Mouse (Mus musculus): ENCODE data around the gene Cd248. TPM values are rescaled to one million over a fixed set of nuclear protein-coding genes. Genes with fewer than 3 reads are reported as not detected.

Gene Cd248
- 1 to 10 TPM; 5.3 to 6.6 (median 6.1) TPM for total RNA-seq (2022)

DNA sequence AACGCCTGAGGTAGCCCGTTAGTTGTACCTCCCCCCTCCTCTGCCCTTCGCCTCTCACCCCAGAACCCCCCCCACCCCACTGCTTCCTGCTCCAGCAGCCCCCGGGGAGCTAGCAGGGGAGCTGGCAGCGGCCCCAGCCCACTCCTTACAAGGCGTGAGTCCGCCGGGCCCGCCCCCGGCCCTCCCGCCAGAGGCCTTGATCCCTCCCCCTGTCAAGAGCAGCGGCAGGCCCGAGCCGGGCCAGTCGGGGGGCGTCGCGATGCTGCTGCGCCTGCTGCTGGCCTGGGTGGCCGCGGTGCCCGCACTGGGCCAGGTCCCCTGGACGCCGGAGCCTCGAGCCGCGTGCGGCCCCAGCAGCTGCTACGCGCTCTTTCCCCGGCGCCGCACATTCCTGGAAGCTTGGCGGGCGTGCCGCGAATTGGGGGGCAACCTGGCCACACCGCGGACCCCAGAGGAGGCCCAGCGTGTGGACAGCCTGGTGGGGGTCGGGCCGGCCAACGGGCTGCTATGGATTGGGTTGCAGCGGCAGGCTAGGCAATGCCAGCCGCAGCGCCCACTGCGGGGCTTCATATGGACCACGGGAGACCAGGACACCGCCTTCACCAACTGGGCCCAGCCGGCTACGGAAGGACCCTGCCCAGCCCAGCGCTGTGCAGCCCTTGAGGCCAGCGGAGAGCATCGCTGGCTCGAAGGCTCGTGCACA lies at the start of gene Cd248:
Gene Cd248 (plus strand): TSS at position 212 of the 703 bp plus-strand sequence.
- no peak for DNase-seq (ENCODE audit: low spot score in 2 of 2)

DNA sequence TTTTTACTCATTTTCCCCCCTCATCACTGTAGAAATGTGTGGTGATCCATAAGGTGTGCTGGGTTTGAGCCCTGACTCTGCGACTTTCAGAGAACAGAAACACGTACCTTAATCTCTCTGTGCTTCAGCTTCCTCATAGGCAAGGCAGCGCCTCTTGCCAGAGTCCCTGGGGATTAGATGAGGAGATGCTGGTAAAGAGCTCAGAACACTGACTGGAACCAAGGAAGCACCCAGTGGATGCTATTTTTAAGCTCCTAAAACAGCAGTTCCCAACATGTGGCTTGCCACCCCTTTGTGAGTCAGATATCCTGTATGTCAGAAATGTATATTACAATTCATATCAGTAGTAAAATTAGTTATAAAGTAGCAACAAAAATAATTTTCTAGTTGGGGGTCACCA lies 49.7 kb upstream of the Cd248 start:
- DNase-seq (ENCODE audit: low spot score in 2 of 2), result no peak

DNA sequence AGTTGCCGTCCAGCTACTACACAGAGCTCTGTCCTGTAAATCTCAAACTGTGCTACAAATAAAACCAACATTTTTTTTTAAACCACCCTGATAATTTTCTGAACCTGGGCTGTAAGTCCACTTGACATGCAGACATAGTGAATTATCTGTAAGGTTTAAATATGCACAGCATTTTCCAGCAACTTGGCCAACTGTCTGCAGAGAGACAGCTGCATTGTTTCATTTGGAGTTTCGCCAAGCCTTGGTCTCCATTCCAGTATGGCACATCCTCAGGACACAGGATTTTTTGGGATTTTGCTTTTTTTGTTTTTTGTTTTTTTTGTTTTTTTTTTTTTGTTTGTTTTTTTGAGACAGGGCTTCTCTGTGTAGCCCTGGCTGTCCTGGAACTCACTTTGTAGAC lies 46.5 kb upstream of the Cd248 start:
- no peak for DNase-seq (ENCODE audit: low spot score in 2 of 2)

DNA sequence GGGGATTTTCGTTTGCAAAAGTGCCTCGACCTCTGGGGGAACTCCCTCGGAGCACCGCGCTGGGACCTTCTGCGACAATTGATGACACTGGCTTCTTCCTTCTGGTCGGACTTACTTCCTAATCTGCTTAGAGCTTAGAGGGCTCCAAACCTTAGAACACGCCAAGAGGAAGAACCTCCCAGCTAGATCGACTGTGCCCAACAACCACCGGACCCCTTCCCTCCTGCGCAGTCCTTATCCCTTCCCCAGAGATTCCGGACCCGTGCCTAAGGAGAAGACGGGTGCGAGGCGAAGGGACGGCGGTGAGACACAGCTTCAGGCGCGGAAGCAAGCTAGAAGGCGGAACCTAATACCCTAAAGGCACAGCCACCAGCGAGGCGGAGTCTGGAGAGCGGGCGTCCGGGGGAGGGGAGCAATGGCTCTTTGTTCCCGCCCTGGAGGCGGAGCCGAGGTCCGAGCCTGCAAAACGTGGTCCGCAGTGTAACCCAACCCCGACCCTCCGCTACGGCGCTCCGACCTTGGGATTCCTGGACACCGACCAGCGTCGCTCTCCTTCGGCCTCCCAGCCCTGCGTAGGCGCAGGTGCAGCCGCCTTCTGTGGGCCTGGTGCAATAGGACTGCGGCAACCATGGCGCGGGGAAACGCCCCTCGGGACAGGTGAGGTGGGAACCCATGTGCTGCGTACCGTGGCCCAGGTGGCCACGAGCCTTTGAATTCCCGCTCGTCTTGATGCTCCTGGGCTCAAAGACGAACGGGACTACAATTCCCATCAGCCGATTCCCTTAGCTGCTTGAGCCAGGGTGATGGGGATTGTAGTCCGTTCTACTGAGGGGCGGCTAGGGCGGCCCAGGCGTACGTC lies 44.0 kb upstream of the Cd248 start, which contains the start of gene Slc29a2:
Gene Slc29a2 (plus strand): TSS at position 240 of the 859 bp plus-strand sequence.
- peak; percentile 72 to 86 for DNase-seq (ENCODE audit: low spot score in 2 of 2)

DNA sequence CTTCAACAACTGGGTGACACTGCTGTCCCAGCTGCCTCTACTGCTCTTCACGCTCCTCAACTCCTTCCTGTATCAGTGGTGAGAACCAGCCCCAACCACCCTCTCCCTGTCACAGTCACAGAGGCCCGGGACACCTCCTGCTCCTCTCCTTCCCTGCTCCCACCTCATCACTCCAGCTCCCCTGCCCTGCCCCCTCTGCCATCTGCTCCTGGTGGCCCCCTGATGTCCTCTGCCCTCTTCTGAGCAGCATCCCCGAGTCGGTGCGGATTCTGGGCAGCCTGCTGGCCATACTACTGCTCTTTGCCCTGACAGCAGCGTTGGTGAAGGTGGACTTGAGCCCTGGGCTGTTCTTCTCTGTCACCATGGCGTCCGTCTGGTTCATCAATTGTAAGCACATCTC lies 41.8 kb upstream of the Cd248 start:
- DNase-seq (ENCODE audit: low spot score in 2 of 2), result no peak

DNA sequence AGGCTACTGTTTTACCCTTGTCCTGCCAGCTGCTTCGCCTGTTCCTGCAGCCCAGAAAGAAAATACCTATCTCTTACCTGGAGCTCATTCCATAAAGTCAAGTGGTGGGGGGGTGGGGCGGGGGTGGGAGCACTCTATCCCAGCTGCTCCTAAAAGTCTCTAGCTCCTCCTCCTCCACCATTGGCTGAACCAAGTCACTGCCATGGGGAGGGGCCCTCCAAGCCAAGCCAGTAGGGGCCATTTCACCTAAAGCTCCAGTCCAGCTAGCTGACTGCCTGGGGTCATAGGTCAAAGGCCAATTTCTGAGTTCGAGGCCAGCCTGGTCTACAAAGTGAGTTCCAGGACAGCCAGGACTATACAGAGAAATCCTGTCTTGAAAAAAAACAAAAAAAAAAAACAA lies 35.2 kb upstream of the Cd248 start:
- DNase-seq (ENCODE audit: low spot score in 2 of 2), result no peak

DNA sequence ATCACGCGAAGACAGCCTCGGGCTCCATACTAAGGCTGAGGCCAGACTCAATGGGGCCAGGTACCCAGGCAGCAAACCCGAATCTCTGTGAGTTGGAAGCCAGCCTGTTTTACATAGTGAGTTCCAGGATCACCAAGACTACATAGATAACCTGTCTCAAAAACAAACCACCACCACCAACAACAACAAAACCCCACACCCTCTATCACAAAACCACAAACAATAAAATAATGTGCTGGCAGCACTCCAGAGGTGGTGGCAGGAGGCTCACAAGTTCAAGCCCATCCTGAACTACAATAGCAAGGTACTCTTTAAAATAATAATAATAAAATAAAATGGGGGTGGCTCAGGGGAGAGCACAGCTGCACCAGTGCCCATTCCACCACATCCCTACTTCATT lies 31.3 kb upstream of the Cd248 start:
- no peak for DNase-seq (ENCODE audit: low spot score in 2 of 2)

DNA sequence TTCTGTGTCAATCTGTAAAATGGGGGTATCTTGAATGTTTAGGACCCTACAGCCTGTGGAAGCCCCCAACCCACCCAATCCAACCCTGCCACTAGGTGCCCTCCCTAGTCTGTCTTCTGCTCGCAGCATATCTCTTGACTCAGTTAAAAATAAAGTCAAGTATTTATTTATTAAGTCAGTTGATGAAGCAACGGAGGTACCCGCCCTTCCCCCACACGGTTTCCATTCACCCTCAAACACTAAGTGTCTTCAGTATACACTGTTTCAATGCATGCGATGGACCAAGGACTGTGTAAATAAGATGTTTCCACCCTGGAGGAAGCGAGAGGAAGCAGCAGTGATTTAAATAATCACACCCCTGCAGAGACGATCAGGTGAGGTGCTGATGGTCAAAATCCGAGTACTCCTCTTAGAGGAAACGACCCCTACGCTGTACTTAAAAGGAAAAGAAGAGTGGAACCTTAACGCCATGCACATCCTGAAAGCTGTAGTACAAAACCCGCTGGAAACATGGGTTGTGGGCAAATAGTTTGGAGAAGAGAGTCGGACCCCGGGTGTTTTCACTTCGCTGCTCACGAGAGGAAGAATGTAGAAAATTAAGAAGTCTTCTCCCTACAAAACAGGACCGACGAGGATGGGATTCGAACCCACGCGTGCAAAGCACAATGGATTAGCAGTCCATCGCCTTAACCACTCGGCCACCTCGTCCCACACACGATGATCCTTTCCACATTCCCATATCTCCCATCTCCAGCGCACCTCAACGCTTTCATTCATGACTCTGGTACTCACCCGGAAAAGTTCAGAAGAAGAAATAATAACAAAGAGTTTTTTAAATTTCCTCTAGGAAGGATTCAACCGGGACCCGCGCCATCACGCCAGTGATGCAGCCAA lies 30.0 kb upstream of the Cd248 start:
- DNase-seq (ENCODE audit: low spot score in 2 of 2), result peak in 1 of 2 experiments; percentile 95

DNA sequence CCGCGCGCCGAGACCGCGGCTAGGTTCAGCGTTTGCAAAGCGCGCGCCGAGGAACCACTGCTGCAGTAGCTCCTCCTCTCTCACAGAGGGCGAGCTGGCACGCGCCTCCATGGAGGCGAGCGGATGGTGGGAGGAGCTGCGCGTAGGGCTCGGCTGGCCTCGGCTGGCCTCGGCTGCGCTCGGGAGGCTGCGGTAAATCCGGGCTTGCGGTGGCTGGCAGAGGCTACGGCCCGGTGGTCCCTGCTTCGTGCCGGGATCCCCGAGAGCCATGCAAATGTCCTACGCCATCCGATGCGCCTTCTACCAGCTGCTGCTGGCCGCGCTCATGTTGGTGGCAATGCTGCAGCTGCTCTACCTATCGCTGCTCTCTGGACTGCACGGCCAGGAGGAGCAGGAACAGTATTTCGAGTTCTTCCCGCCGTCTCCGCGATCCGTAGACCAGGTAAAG lies 29.1 kb upstream of the Cd248 start, which contains the start of the genes B4gat1 and AC124502.3:
Gene B4gat1 (plus strand): TSS at position 118 of the 448 bp plus-strand sequence.
Gene AC124502.3 (plus strand): TSS at position 183 of the 448 bp plus-strand sequence.
- peak; percentile 70 to 89 for DNase-seq (ENCODE audit: low spot score in 2 of 2)

DNA sequence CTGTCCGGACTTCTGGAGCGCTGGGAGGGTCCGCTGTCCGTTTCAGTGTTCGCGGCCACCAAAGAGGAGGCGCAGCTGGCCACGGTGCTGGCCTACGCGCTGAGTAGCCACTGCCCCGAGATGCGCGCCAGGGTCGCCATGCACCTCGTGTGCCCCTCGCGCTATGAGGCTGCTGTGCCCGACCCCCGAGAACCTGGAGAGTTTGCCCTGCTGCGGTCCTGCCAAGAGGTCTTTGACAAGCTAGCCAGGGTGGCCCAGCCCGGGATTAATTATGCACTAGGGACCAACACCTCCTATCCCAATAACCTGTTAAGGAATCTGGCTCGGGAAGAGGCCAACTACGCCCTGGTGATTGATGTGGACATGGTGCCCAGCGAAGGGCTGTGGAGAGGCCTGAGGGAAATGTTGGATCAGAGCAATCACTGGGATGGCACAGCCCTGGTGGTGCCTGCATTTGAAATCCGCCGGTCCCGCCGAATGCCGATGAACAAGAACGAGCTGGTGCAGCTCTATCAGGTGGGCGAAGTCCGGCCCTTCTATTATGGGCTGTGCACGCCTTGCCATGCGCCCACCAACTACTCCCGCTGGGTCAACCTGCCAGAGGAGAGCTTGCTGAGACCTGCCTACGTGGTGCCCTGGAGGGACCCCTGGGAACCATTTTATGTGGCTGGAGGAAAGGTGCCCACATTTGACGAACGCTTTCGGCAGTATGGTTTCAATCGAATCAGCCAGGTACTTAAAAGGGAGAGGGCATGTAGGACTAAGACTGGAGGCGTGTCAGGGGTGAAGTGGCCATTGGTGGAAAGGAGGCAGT lies 28.4 kb upstream of the Cd248 start:
- DNase-seq (ENCODE audit: low spot score in 2 of 2), result peak in 1 of 2 experiments; percentile 28

DNA sequence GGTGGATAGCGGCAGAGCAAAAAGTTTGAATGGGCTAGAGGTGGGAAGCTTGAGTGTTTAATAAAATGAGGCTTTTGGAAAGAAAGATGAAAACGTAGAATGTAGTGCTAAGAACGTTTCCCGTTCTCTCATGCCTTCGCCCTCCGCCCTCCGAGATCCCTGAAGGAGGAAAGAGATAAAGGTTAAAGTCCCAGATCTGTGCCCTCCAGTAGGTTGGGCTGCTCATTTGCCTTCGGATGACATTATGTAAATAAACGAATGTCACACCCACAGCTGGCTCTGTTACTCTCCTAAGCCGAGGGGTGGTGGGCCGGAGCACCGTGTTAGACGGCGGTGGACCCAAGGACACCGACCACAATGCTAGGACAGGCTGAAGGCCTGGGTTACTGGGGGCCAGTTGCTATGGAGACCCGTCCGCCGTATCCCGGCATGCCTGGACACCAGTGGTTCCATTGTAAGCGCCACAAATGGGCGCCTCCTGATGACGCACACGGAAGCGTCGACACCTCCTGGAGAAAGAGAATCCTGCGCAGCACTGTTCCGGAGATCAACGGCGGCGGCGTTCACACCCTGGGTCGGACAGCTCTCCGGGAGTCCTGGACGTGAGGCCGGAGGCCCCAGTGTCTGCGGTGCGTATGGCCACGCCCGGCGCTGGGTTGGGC lies 26.9 kb upstream of the Cd248 start, which contains the start of gene Brms1:
Gene Brms1 (plus strand): TSS at position 493 of the 662 bp plus-strand sequence.
- DNase-seq (ENCODE audit: low spot score in 2 of 2), result peak; percentile 89 to 92

DNA sequence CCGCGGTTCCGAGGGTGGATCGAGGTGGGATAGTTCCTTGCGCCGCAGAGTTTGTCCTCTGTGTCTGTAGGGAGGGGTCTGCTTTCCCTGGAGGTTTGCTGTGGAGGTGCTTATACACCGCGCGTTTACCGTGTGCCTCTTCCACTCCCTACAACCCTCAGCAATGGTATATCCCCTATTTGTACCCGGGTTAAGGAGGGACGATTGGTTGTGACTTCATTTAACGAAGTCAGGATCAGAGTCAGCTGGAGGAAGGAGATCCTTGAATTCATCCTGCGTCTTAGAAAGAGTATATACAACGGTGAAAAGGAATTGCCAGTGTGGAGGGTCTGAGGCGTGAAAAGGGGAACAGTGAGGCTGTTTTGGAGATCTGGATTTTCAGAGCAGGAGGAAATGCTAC lies 26.3 kb upstream of the Cd248 start:
- DNase-seq (ENCODE audit: low spot score in 2 of 2), result no peak

DNA sequence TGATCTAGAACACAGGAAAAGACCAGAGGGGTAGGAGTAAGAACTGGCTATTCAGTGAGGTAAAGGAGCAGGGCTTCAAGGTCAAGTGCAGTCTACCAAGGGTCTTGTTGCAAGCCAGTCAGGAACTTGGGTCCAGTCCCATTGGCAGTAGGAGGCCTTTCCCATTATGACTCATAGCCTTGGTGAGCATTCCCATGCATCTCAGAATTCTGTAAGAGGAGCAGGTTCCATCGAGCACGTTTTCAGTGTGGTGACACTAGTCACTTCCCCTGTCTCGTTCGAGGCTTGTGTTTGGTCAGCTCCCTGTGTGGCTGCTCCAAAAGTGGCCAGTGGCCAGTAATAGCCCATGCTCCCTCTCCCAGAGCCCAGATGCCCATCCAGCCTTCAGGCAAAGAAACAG lies 22.3 kb upstream of the Cd248 start:
- no peak for DNase-seq (ENCODE audit: low spot score in 2 of 2)

DNA sequence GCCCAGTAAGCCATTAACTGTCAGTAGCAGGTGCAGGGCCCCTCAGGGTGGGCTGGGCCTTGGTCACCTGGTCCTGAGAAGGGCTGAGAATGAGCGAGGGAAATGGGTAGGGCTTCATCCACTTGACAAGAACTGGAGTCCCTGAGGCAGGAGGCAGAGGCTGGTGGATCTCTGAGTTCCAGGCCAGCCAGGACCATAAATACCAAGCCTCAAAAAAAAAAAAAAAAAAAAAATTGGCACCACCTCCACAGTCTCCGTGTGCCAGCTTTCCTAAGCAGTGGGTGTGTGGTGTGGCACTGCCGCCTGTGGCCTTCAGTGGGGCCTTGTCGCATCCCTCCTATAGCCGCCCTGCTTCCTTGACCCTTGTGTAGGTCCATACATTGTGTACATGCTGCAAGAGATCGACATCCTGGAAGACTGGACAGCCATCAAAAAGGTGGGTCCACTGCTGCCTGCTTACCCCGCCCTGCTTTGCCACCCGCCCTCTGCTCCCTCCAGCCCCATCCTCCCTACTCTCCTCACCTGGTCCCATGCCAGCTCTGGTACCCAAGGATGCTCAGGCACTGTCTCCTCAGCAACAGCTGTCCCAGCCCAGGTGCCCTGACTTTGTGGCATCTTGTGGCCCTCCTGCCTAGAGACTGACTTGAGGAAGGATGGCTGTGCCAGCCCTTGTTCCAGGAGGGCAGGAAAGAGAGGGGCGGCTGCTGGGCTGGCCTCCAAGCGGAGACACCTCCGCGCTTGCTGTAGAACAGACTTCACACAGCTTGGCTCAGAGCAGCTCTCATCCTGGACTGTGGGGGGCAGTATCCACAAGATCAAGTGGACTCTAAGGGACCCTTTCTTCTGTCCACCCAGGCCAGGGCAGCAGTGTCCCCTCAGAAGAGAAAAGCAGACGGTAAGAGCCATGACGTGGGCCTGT lies 19.5 kb upstream of the Cd248 start:
- DNase-seq (ENCODE audit: low spot score in 2 of 2), result peak; percentile 59 to 83

DNA sequence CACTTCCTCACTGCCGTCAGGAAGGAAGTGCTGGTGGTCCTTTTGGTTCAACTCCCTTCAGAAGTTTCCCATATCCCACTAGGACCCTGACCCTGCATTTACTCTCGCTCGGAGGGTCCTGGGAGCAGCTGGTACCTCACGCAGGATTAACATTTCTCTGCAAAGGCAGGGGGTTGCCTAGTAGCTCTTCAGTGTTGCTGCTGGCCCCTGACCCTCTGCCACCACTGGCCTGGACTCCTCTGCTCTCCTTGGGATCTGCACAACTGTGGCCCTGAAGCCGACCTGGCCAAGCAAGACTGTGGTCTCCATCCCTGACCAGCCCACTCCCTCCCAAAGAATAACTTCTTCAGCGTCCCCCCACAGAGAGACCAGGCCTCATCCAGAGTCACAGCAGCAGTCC lies 18.6 kb upstream of the Cd248 start:
- DNase-seq (ENCODE audit: low spot score in 2 of 2), result no peak

DNA sequence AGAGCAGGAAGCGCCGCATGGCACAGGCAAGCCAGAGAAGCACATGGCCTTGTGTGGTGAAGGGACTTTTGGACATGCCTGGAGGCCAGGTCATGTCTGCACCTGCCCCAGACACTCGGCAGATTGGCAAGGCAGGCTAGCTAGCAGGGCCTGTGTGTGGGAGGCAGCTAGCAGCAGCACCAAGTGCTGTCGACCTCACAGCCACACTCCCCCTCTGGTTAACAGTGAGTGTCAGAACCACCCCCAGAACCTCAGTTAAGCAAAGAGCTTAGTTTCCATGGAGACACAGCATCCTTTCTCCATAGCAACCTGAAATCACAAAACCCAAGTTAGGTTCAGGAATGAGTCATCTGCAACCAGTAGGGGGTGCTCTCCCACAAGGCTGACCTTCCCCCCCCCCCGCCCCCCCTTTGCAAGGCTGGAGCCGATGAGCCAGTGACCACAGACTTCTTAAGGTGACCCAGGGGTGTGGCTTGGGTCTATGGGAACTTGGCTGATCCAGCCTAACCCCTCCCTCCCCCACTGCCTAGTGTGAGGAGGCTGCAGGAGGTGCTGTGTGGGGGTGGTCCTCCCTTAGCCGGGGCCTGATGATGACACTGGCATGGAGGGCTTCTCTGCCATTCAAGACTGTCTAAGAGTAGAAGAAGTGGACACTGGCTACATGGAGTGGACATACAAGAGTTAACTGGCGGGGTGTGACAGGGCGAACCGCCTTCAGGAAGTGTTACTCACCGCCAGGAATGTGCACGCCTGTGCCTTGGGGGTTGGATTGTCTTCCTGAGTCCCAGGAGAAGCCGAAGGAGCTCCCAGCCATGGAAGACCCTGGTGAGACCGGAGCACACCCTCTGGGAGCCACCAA lies 17.6 kb upstream of the Cd248 start, which contains the start of gene Rin1:
Gene Rin1 (plus strand): TSS at position 435 of the 859 bp plus-strand sequence.
- peak; percentile 64 to 90 for DNase-seq (ENCODE audit: low spot score in 2 of 2)

DNA sequence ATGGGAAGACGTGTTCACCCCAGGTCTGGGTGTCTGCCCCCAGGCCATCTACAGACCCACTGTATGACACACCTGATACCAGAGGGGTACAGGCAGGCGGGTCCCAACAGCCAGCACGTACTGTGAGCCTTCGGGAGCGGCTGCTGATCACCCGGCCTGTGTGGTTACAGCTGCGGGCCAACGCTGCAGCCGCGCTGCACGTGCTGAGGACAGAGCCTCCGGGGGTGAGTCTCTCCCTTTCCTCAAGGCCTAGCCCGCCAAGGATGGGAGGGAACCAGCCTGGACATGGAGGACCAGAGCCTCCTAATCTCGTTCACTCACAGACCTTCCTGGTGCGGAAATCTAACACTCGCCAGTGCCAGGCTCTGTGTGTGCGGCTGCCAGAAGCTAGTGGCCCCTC lies 16.8 kb upstream of the Cd248 start:
- no peak for DNase-seq (ENCODE audit: low spot score in 2 of 2)

DNA sequence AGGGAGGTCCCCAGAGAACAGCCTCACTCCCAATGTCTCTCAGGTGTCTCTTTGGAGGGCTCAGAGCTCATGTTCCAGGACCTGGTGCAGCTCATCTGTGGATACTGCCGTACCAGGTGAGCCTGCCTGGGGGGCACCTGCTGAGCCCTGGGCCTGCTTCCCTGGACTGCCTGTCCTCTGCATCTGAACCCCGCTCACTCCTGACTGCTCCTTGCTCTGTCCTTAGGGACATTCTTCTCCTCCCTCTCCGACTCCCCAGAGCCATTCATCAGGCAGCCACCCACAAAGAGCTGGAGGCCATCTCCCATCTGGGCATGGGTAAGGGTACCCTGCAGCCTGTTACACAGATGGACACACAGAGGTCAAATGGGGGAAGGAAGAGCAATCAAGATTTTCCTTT lies 16.4 kb upstream of the Cd248 start:
- DNase-seq (ENCODE audit: low spot score in 2 of 2), result peak in 1 of 2 experiments; percentile 32
